ENCODE assay signal across 7 mouse cellular contexts in the genomic region with DNA sequence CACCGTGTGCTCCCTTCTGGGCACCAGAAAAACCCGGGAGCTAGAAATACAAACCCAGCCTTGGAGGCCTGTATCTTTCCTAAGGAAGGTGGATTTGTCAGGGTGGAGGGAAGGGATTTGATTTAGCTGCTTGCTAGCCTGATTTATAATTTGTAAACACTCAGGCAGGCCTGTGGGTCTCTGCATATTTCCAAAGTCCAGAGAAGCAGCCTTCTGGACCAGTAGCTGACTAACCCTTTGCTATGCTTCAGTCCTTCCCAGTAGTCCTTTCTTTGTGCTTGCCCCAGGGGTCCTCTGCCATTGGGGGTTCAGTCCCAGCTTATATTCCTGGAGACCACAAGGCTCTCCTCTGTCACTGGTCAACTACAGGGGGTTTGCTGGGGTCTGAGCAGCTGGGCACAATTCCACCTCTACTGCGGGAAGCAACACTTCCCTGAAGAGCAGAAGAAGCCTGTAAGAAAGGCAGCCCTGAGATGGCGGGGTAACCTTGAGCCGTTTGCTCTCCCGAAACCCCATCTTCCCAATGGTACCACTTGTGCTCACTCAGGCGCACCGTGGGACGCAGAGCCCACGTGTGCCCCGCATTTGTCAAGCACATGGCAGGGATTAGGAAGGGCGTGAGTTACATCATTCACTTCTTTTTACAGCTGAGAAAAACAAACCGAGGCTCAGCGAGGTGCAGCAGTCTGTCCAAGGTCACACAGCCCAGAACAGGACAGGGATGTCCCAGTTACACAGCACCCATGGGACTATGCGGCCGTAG.
A peak's percentile ranks its signal among the peaks of the same experiment; 100 is the strongest.
DNase-seq lines count a peak whose midpoint lies in the region; ATAC-seq and TF ChIP-seq lines count a peak whose summit lies in the region.

No protein-coding gene starts in this region.

- peak overlapping the region; percentile 68 for H3K4me2 ChIP-seq in lung, embryonic 16.5 days (ENCODE audit: low read depth, low read length)
- H3K4me2 ChIP-seq in hindbrain, embryonic 15.5 days, result peak overlapping the region; percentile 69

- 17% methylated on average over 16 of the region's 16 CpGs for WGBS in lung, embryonic 16.5 days
- 5% methylated on average over 16 of the region's 16 CpGs for WGBS in hindbrain, embryonic 15.5 days
- WGBS in macrophage (ENCODE audit: missing documents), result 44% methylated on average over 16 of the region's 16 CpGs

- DNase-seq in lung, postnatal 14 days, result no peak

- no peaks in the 10 kb centered on the region for H3K79me2 ChIP-seq in macrophage (ENCODE audit: inconsistent target)

- H3K27me3 ChIP-seq in lung, embryonic 16.5 days (ENCODE audit: control insufficient read depth, insufficient read depth, low read depth, low read length), result no peaks in the 10 kb centered on the region
- H3K27me3 ChIP-seq in hindbrain, embryonic 15.5 days, result no peaks in the 10 kb centered on the region

- peak overlapping the region; percentile 99 for H3K27ac ChIP-seq in lung, embryonic 16.5 days (ENCODE audit: low read length)
- peak overlapping the region; percentile 99 for H3K27ac ChIP-seq in embryonic fibroblast, embryonic 13.5 days (ENCODE audit: insufficient read depth, low read length)
- peak overlapping the region; percentile 97 for H3K27ac ChIP-seq in hindbrain, embryonic 15.5 days (replicated peaks)
- H3K27ac ChIP-seq in macrophage, result peak overlapping the region; percentile 92

- H3K9ac ChIP-seq in lung, embryonic 16.5 days (ENCODE audit: low read length), result peak overlapping the region; percentile 55
- no peak overlapping the region for H3K9ac ChIP-seq in hindbrain, embryonic 15.5 days

- H3K9me3 ChIP-seq in lung, embryonic 16.5 days (ENCODE audit: control insufficient read depth, low read length), result no peaks in the 10 kb centered on the region
- H3K9me3 ChIP-seq in hindbrain, embryonic 15.5 days, result no peaks in the 10 kb centered on the region

- TF ChIP-seq POLR2A in embryonic fibroblast, embryonic 13.5 days (IDR thresholded peaks at IDR 0.05; ENCODE audit: low read depth, low read length), result peak; percentile 64

- peaks cover 72% of the 10 kb centered on the region for H3K4me1 ChIP-seq in lung, embryonic 16.5 days (replicated peaks; ENCODE audit: control insufficient read depth, insufficient read depth, low read length)
- peaks cover 45% of the 10 kb centered on the region for H3K4me1 ChIP-seq in embryonic fibroblast, embryonic 13.5 days (ENCODE audit: control insufficient read depth, insufficient read depth, low read length)
- peaks cover 81% of the 10 kb centered on the region for H3K4me1 ChIP-seq in hindbrain, embryonic 15.5 days (replicated peaks)

- H3K4me3 ChIP-seq in lung, embryonic 16.5 days (ENCODE audit: low read length), result peak overlapping the region; percentile 0; the same call in 1 of the 2 replicates
- H3K4me3 ChIP-seq in embryonic fibroblast, embryonic 13.5 days (ENCODE audit: insufficient read depth, low read length), result no peak overlapping the region
- 0 out of 2 replicates have a peak overlapping the region, but pooled peaks have one; percentile 26 for H3K4me3 ChIP-seq in hindbrain, embryonic 15.5 days
- H3K4me3 ChIP-seq in macrophage (ENCODE audit: inconsistent target), result peak overlapping the region; percentile 28; the same call in 1 of the 2 replicates

- ATAC-seq in lung, embryonic 16.5 days (ENCODE audit: low read depth), result no peak
- ATAC-seq in hindbrain, embryonic 15.5 days (ENCODE audit: low FRiP score, low read depth), result no peak
- ATAC-seq in megakaryocyte-erythroid progenitor cell, adult 5-6 weeks (replicated peaks; ENCODE audit: low FRiP score, low TSS enrichment, poor library complexity, severe bottlenecking), result no peak
- no peak for ATAC-seq in erythroblast, adult 5-6 weeks (replicated peaks; ENCODE audit: low FRiP score, poor library complexity, severe bottlenecking)

- H3K36me3 ChIP-seq in lung, embryonic 16.5 days (ENCODE audit: control insufficient read depth, insufficient read depth, low read length), result no peaks in the 10 kb centered on the region
- H3K36me3 ChIP-seq in hindbrain, embryonic 15.5 days, result no peaks in the 10 kb centered on the region
- H3K36me3 ChIP-seq in macrophage (ENCODE audit: inconsistent target), result no peaks in the 10 kb centered on the region

- TF ChIP-seq CTCF in embryonic fibroblast, embryonic 13.5 days (IDR thresholded peaks at IDR 0.05; ENCODE audit: borderline replicate concordance, insufficient read depth, low read length), result no peak
